ENCODE assay signal across 22 mouse cellular contexts in genomic region chr1:96433057-96433456, GRCm38 (mm10).
"Had no signal": no experiment of that assay in that cellular context is flagged by ENCODE, and none has a peak within 500 bp of the region (broad histone marks: within the 10 kb centered on the region; RNA-seq: fewer than 3 reads in every experiment).

No protein-coding gene starts in this region.

- DNase-seq: heart, postnatal 10 days; heart, postnatal 14 days; heart, postnatal 36 days; heart, postnatal 4 days; kidney, adult 11 months; kidney, adult 18-20 months; kidney, adult 2 months; kidney, adult 8-10 months; kidney, adult 9 months; kidney, postnatal 10 days; kidney, postnatal 14 days; kidney, postnatal 25 days; kidney, postnatal 36 days; kidney, postnatal 4 days; layer of hippocampus, adult 9-11 months; layer of hippocampus, postnatal 36 days had no signal

- ATAC-seq: hindbrain, embryonic 16.5 days; hindbrain, postnatal 0 days; inflammation-experienced regulatory T-cells, adult 6 months; intestine, embryonic 15.5 days; intestine, embryonic 16.5 days; intestine, postnatal 0 days had no signal
